Mouse (Mus musculus): ENCODE measurements at regions not wholly inside any gene's neighbourhood (a gene's known extent, or its start where the extent isn't known, plus 50 kb on each side); places are given as distances from the start of the nearest gene placed in this dataset.
A peak's percentile ranks its signal among the peaks of the same experiment; 100 is the strongest.

GRCm38 (mm10) chr4:105358725-105359124, 201.6 kb downstream of the Plpp3 start:
- 9% methylated on average over 2 of the region's 2 CpGs for whole genome bisulfite sequencing
- no peak for TF ChIP-seq POLR2A (IDR thresholded peaks at IDR 0.05; ENCODE audit: borderline replicate concordance, extremely low read depth, insufficient read depth, insufficient read length)
- no peak for ATAC-seq (ENCODE audit: low FRiP score, low read depth)

GRCm38 (mm10) chr4:105364496-105364895, 207.3 kb downstream of the Plpp3 start:
- 76% methylated on average over 6 of the region's 6 CpGs for WGBS
- TF ChIP-seq POLR2A (IDR thresholded peaks at IDR 0.05; ENCODE audit: borderline replicate concordance, extremely low read depth, insufficient read depth, insufficient read length), result no peak
- Histone ChIP-seq H3K4me1 (ENCODE audit: control insufficient read depth, insufficient read depth, low read length) (no peaks in the 10 kb centered on the region), H3K9me3 (ENCODE audit: control insufficient read depth, low read length) (no peaks in the 10 kb centered on the region), H3K27ac (replicated peaks; ENCODE audit: low read depth, low read length) (no peak overlapping the region), H3K27me3 (ENCODE audit: control insufficient read depth, insufficient read depth, low read length) (no peaks in the 10 kb centered on the region), H3K36me3 (ENCODE audit: control insufficient read depth, insufficient read depth, low read length) (no peaks in the 10 kb centered on the region), H3K4me3 (replicated peaks; ENCODE audit: low read length) (no peak overlapping the region), H3K4me2 (replicated peaks; ENCODE audit: low read depth, low read length, severe bottlenecking) (no peak overlapping the region), H3K9ac (ENCODE audit: low read depth, low read length, severe bottlenecking) (no peak overlapping the region)
- ATAC-seq (ENCODE audit: low FRiP score, low read depth), result no peak
- DNase-seq (ENCODE audit: low spot score), result no peak

More at GRCm38 (mm10) chr4:105358725-105359124, 201.6 kb downstream of the Plpp3 start:
- no peaks in the 10 kb centered on the region for H3K36me3 ChIP-seq (ENCODE audit: control insufficient read depth, insufficient read depth, low read length)
- peak; percentile 20 for DNase-seq (ENCODE audit: low spot score)
- no peak overlapping the region for H3K9ac ChIP-seq (ENCODE audit: low read depth, low read length, severe bottlenecking)
- no peaks in the 10 kb centered on the region for H3K9me3 ChIP-seq (ENCODE audit: control insufficient read depth, low read length)
- H3K27me3 ChIP-seq (ENCODE audit: control insufficient read depth, insufficient read depth, low read length), result no peaks in the 10 kb centered on the region
- no peak overlapping the region for H3K4me2 ChIP-seq (replicated peaks; ENCODE audit: low read depth, low read length, severe bottlenecking)
- H3K27ac ChIP-seq (replicated peaks; ENCODE audit: low read depth, low read length), result no peak overlapping the region
- H3K4me3 ChIP-seq (replicated peaks; ENCODE audit: low read length), result no peak overlapping the region
- H3K4me1 ChIP-seq (ENCODE audit: control insufficient read depth, insufficient read depth, low read length), result 0 out of 2 replicates have a peak, but pooled peaks cover 3% of the 10 kb centered on the region

DNA sequence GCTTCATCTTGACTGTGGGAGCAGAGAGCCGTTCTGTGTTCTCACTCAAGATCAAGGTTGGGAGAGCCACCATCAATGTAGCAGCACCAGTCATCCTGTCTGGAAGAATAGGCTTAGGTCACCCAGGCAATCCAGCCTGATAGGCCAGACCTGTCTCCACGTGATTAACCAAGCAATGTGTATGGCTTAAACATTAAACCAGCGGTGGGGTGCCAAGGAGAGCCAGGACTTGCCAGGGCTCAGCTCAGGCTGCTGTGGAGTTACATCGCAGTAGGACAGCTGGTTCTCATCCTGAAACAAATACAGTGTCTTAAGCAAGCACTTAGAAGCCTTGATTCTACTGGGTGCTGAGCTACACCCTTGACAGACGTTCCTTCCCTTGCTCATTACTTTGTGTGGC, 207.9 kb downstream of the Plpp3 start:
- H3K36me3 ChIP-seq (ENCODE audit: control insufficient read depth, insufficient read depth, low read length), result no peaks in the 10 kb centered on the region
- no peaks in the 10 kb centered on the region for H3K4me1 ChIP-seq (ENCODE audit: control insufficient read depth, insufficient read depth, low read length)
- H3K27ac ChIP-seq (replicated peaks; ENCODE audit: low read depth, low read length), result no peak overlapping the region
- TF ChIP-seq POLR2A (IDR thresholded peaks at IDR 0.05; ENCODE audit: borderline replicate concordance, extremely low read depth, insufficient read depth, insufficient read length), result no peak
- WGBS, result 70% methylated on average over 5 of the region's 5 CpGs
- ATAC-seq (ENCODE audit: low FRiP score, low read depth) (no peak), DNase-seq (ENCODE audit: low spot score) (no peak)
- H3K9me3 ChIP-seq (ENCODE audit: control insufficient read depth, low read length), result no peaks in the 10 kb centered on the region
- H3K4me3 ChIP-seq (replicated peaks; ENCODE audit: low read length), result no peak overlapping the region
- H3K27me3 ChIP-seq (ENCODE audit: control insufficient read depth, insufficient read depth, low read length), result no peaks in the 10 kb centered on the region
- no peak overlapping the region for H3K4me2 ChIP-seq (replicated peaks; ENCODE audit: low read depth, low read length, severe bottlenecking)
- H3K9ac ChIP-seq (ENCODE audit: low read depth, low read length, severe bottlenecking), result no peak overlapping the region

DNA sequence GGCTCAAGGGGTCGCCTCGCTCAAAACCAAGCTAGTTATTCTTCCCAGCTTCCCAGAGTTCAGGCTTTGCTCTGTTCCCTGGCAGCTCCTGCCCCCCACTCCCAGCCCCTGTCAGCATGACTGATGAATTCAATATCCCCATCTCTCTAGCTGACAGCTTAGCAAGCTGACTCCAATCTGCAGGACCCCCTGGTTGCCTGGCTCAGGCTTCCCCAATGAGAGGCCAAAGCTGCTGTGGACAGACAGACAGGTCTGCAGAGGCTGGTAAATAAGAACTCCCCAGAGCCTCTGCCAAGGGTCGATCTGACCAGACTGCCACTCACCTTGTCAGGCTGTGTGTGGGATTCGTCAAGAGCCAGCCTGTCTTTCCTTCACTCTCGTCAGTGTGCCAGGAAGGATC, 219.4 kb downstream of the Plpp3 start:
- Histone ChIP-seq H3K27ac (replicated peaks; ENCODE audit: low read depth, low read length) (no peak overlapping the region), H3K4me3 (replicated peaks; ENCODE audit: low read length) (no peak overlapping the region), H3K9ac (ENCODE audit: low read depth, low read length, severe bottlenecking) (no peak overlapping the region), H3K27me3 (ENCODE audit: control insufficient read depth, insufficient read depth, low read length) (no peaks in the 10 kb centered on the region), H3K4me2 (replicated peaks; ENCODE audit: low read depth, low read length, severe bottlenecking) (no peak overlapping the region), H3K9me3 (ENCODE audit: control insufficient read depth, low read length) (no peaks in the 10 kb centered on the region), H3K4me1 (ENCODE audit: control insufficient read depth, insufficient read depth, low read length) (peaks cover 5% of the 10 kb centered on the region; the same call in 1 of the 2 replicates), H3K36me3 (ENCODE audit: control insufficient read depth, insufficient read depth, low read length) (no peaks in the 10 kb centered on the region)
- no peak for DNase-seq (ENCODE audit: low spot score)
- ATAC-seq (ENCODE audit: low FRiP score, low read depth), result no peak
- WGBS, result 36% methylated on average over 5 of the region's 5 CpGs
- no peak for TF ChIP-seq POLR2A (IDR thresholded peaks at IDR 0.05; ENCODE audit: borderline replicate concordance, extremely low read depth, insufficient read depth, insufficient read length)

GRCm38 (mm10) chr4:105377469-105378187, 220.5 kb downstream of the Plpp3 start:
- H3K9me3 ChIP-seq (ENCODE audit: control insufficient read depth, low read length), result no peaks in the 10 kb centered on the region
- no peak for DNase-seq (ENCODE audit: low spot score)

More at GRCm38 (mm10) chr4:105377469-105378187, 220.5 kb downstream of the Plpp3 start:
- Histone ChIP-seq H3K27me3 (ENCODE audit: control insufficient read depth, insufficient read depth, low read length) (no peaks in the 10 kb centered on the region), H3K4me3 (replicated peaks; ENCODE audit: low read length) (no peak overlapping the region), H3K27ac (replicated peaks; ENCODE audit: low read depth, low read length) (no peak overlapping the region), H3K36me3 (ENCODE audit: control insufficient read depth, insufficient read depth, low read length) (no peaks in the 10 kb centered on the region), H3K4me1 (ENCODE audit: control insufficient read depth, insufficient read depth, low read length) (peaks cover 5% of the 10 kb centered on the region; the same call in 1 of the 2 replicates), H3K9ac (ENCODE audit: low read depth, low read length, severe bottlenecking) (no peak overlapping the region), H3K4me2 (replicated peaks; ENCODE audit: low read depth, low read length, severe bottlenecking) (no peak overlapping the region)
- no peak for ATAC-seq (ENCODE audit: low FRiP score, low read depth)
- no peak for TF ChIP-seq POLR2A (IDR thresholded peaks at IDR 0.05; ENCODE audit: borderline replicate concordance, extremely low read depth, insufficient read depth, insufficient read length)
- WGBS, result 38% methylated on average over 11 of the region's 11 CpGs

Data from limb, embryonic 14.5 days (tissue).